Mouse (Mus musculus) midbrain, postnatal 0 days (tissue): ENCODE data around the gene Dpp6. TPM values are rescaled to one million over a fixed set of nuclear protein-coding genes. Genes with fewer than 3 reads are reported as not detected.
A peak's percentile ranks its signal among the peaks of the same experiment; 100 is the strongest.

ENCODE experiments used
- ATAC-seq: fragments of 200-750 bp; cut with Nextera tagmentation; 2 replicates; pipeline ENCODE4 v1.8.0; 2017; ENCODE audit warnings: moderate number of reproducible peaks, mild to moderate bottlenecking, moderate TSS enrichment, moderate library complexity; ENCODE audit not compliant: low FRiP score
- DNase-seq: peaks from one replicate; pipeline ENCODE4 v3.0.0-alpha.2; 2015; ENCODE audit warnings: low spot score
- H3K27ac ChIP-seq: fragments of 300-500 bp; sonication (generic); 2 replicates; pipeline ENCODE4 v1.5.1; 2014; ENCODE audit warnings: low read depth, mild to moderate bottlenecking, low read length, mixed read lengths
- H3K27me3 ChIP-seq: fragments of 300-500 bp; sonication (generic); 2 replicates; pipeline ENCODE4 v1.6.1; 2014; ENCODE audit warnings: low read length, control low read depth, mixed read lengths; ENCODE audit not compliant: insufficient read depth
- H3K36me3 ChIP-seq: fragments of 300-500 bp; sonication (generic); 2 replicates; pipeline ENCODE4 v1.6.1; 2014; ENCODE audit warnings: low read length, control low read depth, mixed read lengths; ENCODE audit not compliant: insufficient read depth
- H3K4me1 ChIP-seq: fragments of 300-500 bp; sonication (generic); 2 replicates; pipeline ENCODE4 v1.6.1; 2014; ENCODE audit warnings: mild to moderate bottlenecking, control low read depth, antibody characterized with exemption, low read length, mixed read lengths; ENCODE audit not compliant: insufficient read depth
- H3K4me2 ChIP-seq: fragments of 300-500 bp; sonication (generic); 2 replicates; pipeline ENCODE4 v1.6.1; 2014; ENCODE audit warnings: low read depth, mild to moderate bottlenecking, low read length, mixed read lengths; ENCODE audit not compliant: poor library complexity, severe bottlenecking
- H3K4me3 ChIP-seq: fragments of 300-500 bp; sonication (generic); 2 replicates; pipeline ENCODE4 v1.5.1; 2014; ENCODE audit warnings: low read depth, mild to moderate bottlenecking, low read length, moderate library complexity
- H3K9ac ChIP-seq: fragments of 300-500 bp; sonication (generic); replicated peaks from 2 replicates; pipeline ENCODE4 v1.6.1; 2014; ENCODE audit warnings: mild to moderate bottlenecking, low read length, moderate library complexity, mixed read lengths; ENCODE audit not compliant: poor library complexity, severe bottlenecking
- H3K9me3 ChIP-seq: fragments of 300-500 bp; sonication (generic); 2 replicates; pipeline ENCODE4 v1.6.1; 2016; ENCODE audit warnings: low read length, control low read depth
- CTCF ChIP-seq: IDR thresholded peaks from 2 replicates; pipeline ENCODE4 v1.5.1; 2016; ENCODE audit warnings: antibody characterized with exemption, mild to moderate bottlenecking
- WGBS: fragments of 180-500 bp; shearing (Covaris S2); extraction: QIAGEN DNeasy Blood & Tissue Kit; methylation state at CpG from one replicate; pipeline ENCODE4 v1.1.7; 2014; 5-methylcytosine and 5-hydroxymethylcytosine counted together
- polyA plus RNA-seq: library from polyadenylated mRNA; unstranded; fragments of >200 nt; fragmentation: Nextera tagmentation; extraction: Ambion mirVana; gene quantifications from 2 replicates; pipeline ENCODE4 v1.2.1, GENCODE M21; 2015
- total RNA-seq: library from RNA; depleted of rRNA; stranded (reverse); fragments of >200 nt; gene quantifications from 2 replicates; pipeline ENCODE4 v1.2.3, GENCODE M21; 2014

Gene Dpp6
- total and polyA plus RNA-seq, 2 experiments from 2014 or later, result 88.6 to 169 TPM

- H3K27me3 ChIP-seq, result no peaks in the 10 kb centered on the region
- no peak overlapping the region for H3K9ac ChIP-seq
- no peaks in the 10 kb centered on the region; the same call in 1 of the 2 replicates for H3K4me1 ChIP-seq
- H3K4me3 ChIP-seq, result no peak overlapping the region
- peak; percentile 20; the same call in 1 of the 2 replicates for TF ChIP-seq CTCF
- WGBS, result 44% methylated on average over 2 of the region's 2 CpGs
- no peak overlapping the region for H3K27ac ChIP-seq
- DNase-seq (no peak), ATAC-seq (no peak)
- H3K36me3 ChIP-seq, result no peaks in the 10 kb centered on the region
- H3K4me2 ChIP-seq, result no peak overlapping the region
- H3K9me3 ChIP-seq, result no peaks in the 10 kb centered on the region
These were observed 305.5 kb downstream of the Dpp6 start for GRCm38 (mm10) chr5:27122479-27122878.

GRCm38 (mm10) chr5:27122944-27123343 lies 305.9 kb downstream of the Dpp6 start:
- no peak overlapping the region for H3K4me3 ChIP-seq
- no peaks in the 10 kb centered on the region for H3K9me3 ChIP-seq
- H3K27ac ChIP-seq, result no peak overlapping the region
- DNase-seq (peak; percentile 71), ATAC-seq (0 out of 2 replicates have a peak, but pooled peaks have one; percentile 41)
- H3K4me1 ChIP-seq, result no peaks in the 10 kb centered on the region; the same call in 1 of the 2 replicates
- H3K9ac ChIP-seq, result no peak overlapping the region
- TF ChIP-seq CTCF, result no peak
- no peak overlapping the region for H3K4me2 ChIP-seq
- H3K27me3 ChIP-seq, result no peaks in the 10 kb centered on the region
- 74% methylated on average over 2 of the region's 2 CpGs for WGBS
- no peaks in the 10 kb centered on the region for H3K36me3 ChIP-seq

DNA sequence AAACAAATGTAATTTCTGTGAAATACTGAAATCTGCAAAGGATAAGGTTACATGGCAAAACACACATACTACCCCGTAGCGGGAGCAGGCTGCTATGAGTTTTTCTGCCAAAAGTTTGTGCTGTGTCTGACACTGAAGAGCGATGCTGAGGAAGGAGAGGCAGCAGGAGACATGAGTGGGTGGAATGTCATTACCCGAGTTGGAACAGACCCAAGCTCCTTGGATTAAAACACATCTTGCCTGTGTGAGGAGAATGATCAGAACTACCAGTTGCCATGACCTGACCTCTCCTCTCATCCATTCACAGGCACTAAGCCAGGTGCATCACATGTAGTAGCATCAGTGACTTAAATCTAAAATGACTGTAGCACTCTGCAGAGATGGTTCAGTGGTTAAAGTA lies 309.0 kb downstream of the Dpp6 start:
- H3K9ac ChIP-seq, result no peak overlapping the region
- DNase-seq, result peak; percentile 74
- no peaks in the 10 kb centered on the region for H3K27me3 ChIP-seq
- no peak overlapping the region for H3K4me2 ChIP-seq
- no peak for TF ChIP-seq CTCF
- H3K36me3 ChIP-seq, result no peaks in the 10 kb centered on the region
- no peak overlapping the region for H3K27ac ChIP-seq
- 77% methylated on average over 4 of the region's 4 CpGs for WGBS
- H3K4me1 ChIP-seq, result no peaks in the 10 kb centered on the region; the same call in 1 of the 2 replicates
- H3K9me3 ChIP-seq, result no peaks in the 10 kb centered on the region
- no peak overlapping the region for H3K4me3 ChIP-seq
- ATAC-seq, result no peak

DNA sequence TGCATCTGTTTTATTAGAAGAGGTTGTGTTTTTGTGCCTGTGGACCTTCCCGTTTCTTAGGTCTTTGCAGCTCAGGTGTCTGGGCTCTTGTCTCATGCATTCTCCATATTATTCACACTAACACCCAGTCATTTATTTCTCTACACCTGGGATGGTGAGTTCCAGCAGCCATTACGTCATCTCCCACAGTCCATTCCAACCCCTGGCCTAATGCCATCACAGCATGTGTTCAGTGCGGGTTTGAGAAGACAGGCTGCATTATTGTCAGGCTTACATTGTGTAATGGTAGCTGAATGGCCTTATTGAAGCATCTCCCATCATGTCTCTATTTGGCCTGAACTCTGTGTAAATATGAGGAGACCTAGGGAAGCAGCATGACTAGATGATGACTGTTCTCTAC lies 316.2 kb downstream of the Dpp6 start:
- H3K27me3 ChIP-seq, result no peaks in the 10 kb centered on the region
- no peaks in the 10 kb centered on the region for H3K4me1 ChIP-seq
- TF ChIP-seq CTCF, result no peak
- H3K36me3 ChIP-seq, result no peaks in the 10 kb centered on the region
- no peak for ATAC-seq
- no peaks in the 10 kb centered on the region for H3K9me3 ChIP-seq
- no peak overlapping the region for H3K27ac ChIP-seq
- DNase-seq, result peak; percentile 40
- H3K4me3 ChIP-seq, result no peak overlapping the region
- H3K4me2 ChIP-seq, result no peak overlapping the region
- no peak overlapping the region for H3K9ac ChIP-seq
- WGBS, result 53% methylated on average over 3 of the region's 3 CpGs

DNA sequence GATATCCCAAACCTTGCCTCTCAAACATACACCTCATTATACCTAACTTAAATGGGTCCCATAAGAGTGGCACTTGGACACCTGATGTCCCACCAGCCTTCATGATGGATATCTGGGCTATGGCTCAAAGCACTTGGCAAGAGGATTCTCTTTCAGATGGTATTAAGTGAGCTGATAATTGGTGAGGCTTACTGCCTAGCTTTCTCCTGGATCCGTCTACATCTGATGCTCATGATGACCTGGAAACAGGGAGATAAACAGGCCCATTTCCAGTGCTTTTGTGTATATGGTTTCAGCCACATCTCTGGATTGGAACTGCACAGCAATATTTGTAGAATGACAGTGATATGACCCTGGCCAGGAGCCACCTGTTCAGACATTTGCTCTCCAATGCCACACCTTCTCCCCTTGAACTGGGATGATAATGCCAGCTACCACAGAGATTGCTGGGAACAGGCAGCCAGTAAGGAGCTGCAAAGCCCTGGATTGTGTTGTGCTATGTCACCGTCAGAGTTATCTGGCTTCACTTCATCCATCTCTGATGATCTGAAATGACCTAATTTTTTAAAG lies 317.5 kb downstream of the Dpp6 start:
- no peaks in the 10 kb centered on the region for H3K36me3 ChIP-seq
- H3K27ac ChIP-seq, result no peak overlapping the region
- 78% methylated on average over 2 of the region's 2 CpGs for WGBS
- ATAC-seq, result no peak
- DNase-seq, result no peak
- H3K27me3 ChIP-seq, result no peaks in the 10 kb centered on the region
- H3K9me3 ChIP-seq, result no peaks in the 10 kb centered on the region
- H3K4me3 ChIP-seq, result no peak overlapping the region
- no peak for TF ChIP-seq CTCF
- H3K4me2 ChIP-seq, result no peak overlapping the region
- H3K4me1 ChIP-seq, result no peaks in the 10 kb centered on the region
- no peak overlapping the region for H3K9ac ChIP-seq

- H3K9me3 ChIP-seq, result no peaks in the 10 kb centered on the region
- ATAC-seq (no peak), DNase-seq (peak; percentile 68)
- H3K9ac ChIP-seq, result no peak overlapping the region
- TF ChIP-seq CTCF, result no peak
- no peaks in the 10 kb centered on the region for H3K4me1 ChIP-seq
- H3K27me3 ChIP-seq, result no peaks in the 10 kb centered on the region
- 69% methylated on average over 6 of the region's 6 CpGs for WGBS
- H3K36me3 ChIP-seq, result no peaks in the 10 kb centered on the region
- no peak overlapping the region for H3K4me3 ChIP-seq
- H3K4me2 ChIP-seq, result no peak overlapping the region
- H3K27ac ChIP-seq, result no peak overlapping the region
These were observed 330.5 kb downstream of the Dpp6 start for GRCm38 (mm10) chr5:27147397-27147945.
